Mouse (Mus musculus): Measurements from ENCODE around the gene Mrpl50.

GRCm38 (mm10) chr4:49546873-49547543, 26.1 kb upstream of the Mrpl50 start:
- TF ChIP-seq POLR2A (IDR thresholded peaks at IDR 0.05; ENCODE audit: borderline replicate concordance, extremely low read depth, low read depth, low read length) (no peak), CTCF (IDR thresholded peaks at IDR 0.05; ENCODE audit: insufficient read depth, low read length) (no peak)

Measured in lung, adult 2 months (tissue).